Mouse (Mus musculus): ENCODE results near the gene Spock1. TPM values are rescaled to one million over a fixed set of nuclear protein-coding genes. Genes with fewer than 3 reads are reported as not detected.
"Not testable (repeated sequence)": the region's sequence is repeated elsewhere in the genome, so short reads cannot be mapped to it uniquely, and the experiment has no call there.

The Spock1 gene
- polyA plus RNA-seq, 1 experiment from 2014 or later: 0.93 TPM

GRCm38 (mm10) chr13:57474068-57474467 is 434.1 kb downstream of the Spock1 start:
- H3K27me3 ChIP-seq (ENCODE audit: low read depth, poor library complexity, severe bottlenecking): no peaks in the 10 kb centered on the region
- no peaks in the 10 kb centered on the region for H3K9me3 ChIP-seq (replicated peaks)
- no peaks in the 10 kb centered on the region; the same call in 1 of the 2 replicates for H3K4me1 ChIP-seq
- DNase-seq (ENCODE audit: low spot score): no peak
- WGBS: 70% methylated on average over 2 of the region's 2 CpGs
- no peaks in the 10 kb centered on the region for H3K36me3 ChIP-seq
- H3K27ac ChIP-seq: no peak overlapping the region
- H3K4me3 ChIP-seq: no peak overlapping the region

- WGBS: 89% methylated on average over 4 of the region's 4 CpGs
- H3K4me3 ChIP-seq; H3K36me3 ChIP-seq; DNase-seq (ENCODE audit: low spot score); H3K9me3 ChIP-seq (replicated peaks); H3K27me3 ChIP-seq (ENCODE audit: low read depth, poor library complexity, severe bottlenecking); H3K27ac ChIP-seq; H3K4me1 ChIP-seq: not testable (repeated sequence)
These were observed 437.2 kb downstream of the Spock1 start for GRCm38 (mm10) chr13:57470922-57471321.

- DNase-seq (ENCODE audit: low spot score): no peak
- no peaks in the 10 kb centered on the region for H3K4me1 ChIP-seq
- 86% methylated on average over 8 of the region's 8 CpGs for WGBS
- no peaks in the 10 kb centered on the region for H3K27me3 ChIP-seq (ENCODE audit: low read depth, poor library complexity, severe bottlenecking)
- no peak overlapping the region for H3K4me3 ChIP-seq
- H3K27ac ChIP-seq: no peak overlapping the region
- no peaks in the 10 kb centered on the region for H3K36me3 ChIP-seq
- H3K9me3 ChIP-seq (replicated peaks): no peaks in the 10 kb centered on the region
These were observed 448.2 kb downstream of the Spock1 start for GRCm38 (mm10) chr13:57459978-57460377.

- Histone ChIP-seq H3K4me3 (peak overlapping the region; percentile 3; the same call in 1 of the 2 replicates), H3K27me3 (ENCODE audit: low read depth, poor library complexity, severe bottlenecking) (no peaks in the 10 kb centered on the region), H3K27ac (peak overlapping the region; percentile 78), H3K36me3 (no peaks in the 10 kb centered on the region), H3K9me3 (replicated peaks) (no peaks in the 10 kb centered on the region), H3K4me1 (peaks cover 58% of the 10 kb centered on the region)
- DNase-seq (ENCODE audit: low spot score): peak; percentile 56
- 15% methylated on average over 11 of the region's 11 CpGs for WGBS
These were observed 457.8 kb downstream of the Spock1 start for GRCm38 (mm10) chr13:57450189-57450821.

GRCm38 (mm10) chr13:57448906-57449305 is 459.2 kb downstream of the Spock1 start:
- 82% methylated on average over 7 of the region's 7 CpGs for WGBS
- no peaks in the 10 kb centered on the region for H3K27me3 ChIP-seq (ENCODE audit: low read depth, poor library complexity, severe bottlenecking)
- peak overlapping the region; percentile 78 for H3K27ac ChIP-seq
- no peaks in the 10 kb centered on the region for H3K9me3 ChIP-seq (replicated peaks)
- H3K36me3 ChIP-seq: no peaks in the 10 kb centered on the region
- H3K4me3 ChIP-seq: no peak overlapping the region
- peaks cover 58% of the 10 kb centered on the region for H3K4me1 ChIP-seq
- DNase-seq (ENCODE audit: low spot score): no peak

GRCm38 (mm10) chr13:57444977-57445376 is 463.2 kb downstream of the Spock1 start:
- Histone ChIP-seq H3K9me3 (replicated peaks) (no peaks in the 10 kb centered on the region), H3K27me3 (ENCODE audit: low read depth, poor library complexity, severe bottlenecking) (no peaks in the 10 kb centered on the region), H3K36me3 (no peaks in the 10 kb centered on the region), H3K27ac (0 out of 2 replicates have a peak overlapping the region, but pooled peaks have one; percentile 19), H3K4me3 (no peak overlapping the region), H3K4me1 (peaks cover 39% of the 10 kb centered on the region)
- 91% methylated on average over 3 of the region's 3 CpGs for WGBS
- no peak for DNase-seq (ENCODE audit: low spot score)

- Histone ChIP-seq H3K27me3 (ENCODE audit: low read depth, poor library complexity, severe bottlenecking) (no peaks in the 10 kb centered on the region), H3K4me1 (peaks cover 19% of the 10 kb centered on the region), H3K27ac (no peak overlapping the region), H3K9me3 (replicated peaks) (no peaks in the 10 kb centered on the region), H3K36me3 (no peaks in the 10 kb centered on the region), H3K4me3 (no peak overlapping the region)
- no peak for DNase-seq (ENCODE audit: low spot score)
- WGBS: 91% methylated on average over 7 of the region's 7 CpGs
These were observed 468.0 kb downstream of the Spock1 start for GRCm38 (mm10) chr13:57440111-57440510.

GRCm38 (mm10) chr13:57435726-57436220 is 472.4 kb downstream of the Spock1 start:
- Histone ChIP-seq H3K27me3 (ENCODE audit: low read depth, poor library complexity, severe bottlenecking) (no peaks in the 10 kb centered on the region), H3K4me3 (no peak overlapping the region), H3K4me1 (peaks cover 20% of the 10 kb centered on the region), H3K27ac (peak overlapping the region; percentile 30), H3K36me3 (no peaks in the 10 kb centered on the region), H3K9me3 (replicated peaks) (no peaks in the 10 kb centered on the region; the same call in 1 of the 2 replicates)
- 75% methylated on average over 10 of the region's 10 CpGs for WGBS
- peak; percentile 28 for DNase-seq (ENCODE audit: low spot score)

- Histone ChIP-seq H3K9me3 (replicated peaks) (no peaks in the 10 kb centered on the region; the same call in 1 of the 2 replicates), H3K27me3 (ENCODE audit: low read depth, poor library complexity, severe bottlenecking) (no peaks in the 10 kb centered on the region), H3K27ac (no peak overlapping the region), H3K36me3 (no peaks in the 10 kb centered on the region), H3K4me1 (peaks cover 33% of the 10 kb centered on the region), H3K4me3 (no peak overlapping the region)
- 92% methylated on average over 4 of the region's 4 CpGs for WGBS
- DNase-seq (ENCODE audit: low spot score): no peak
These were observed 474.3 kb downstream of the Spock1 start for GRCm38 (mm10) chr13:57433848-57434247.

- Histone ChIP-seq H3K4me1 (peaks cover 38% of the 10 kb centered on the region), H3K9me3 (replicated peaks) (no peaks in the 10 kb centered on the region; the same call in 1 of the 2 replicates), H3K27me3 (ENCODE audit: low read depth, poor library complexity, severe bottlenecking) (no peaks in the 10 kb centered on the region), H3K36me3 (no peaks in the 10 kb centered on the region), H3K27ac (no peak overlapping the region), H3K4me3 (no peak overlapping the region)
- no peak for DNase-seq (ENCODE audit: low spot score)
- 93% methylated on average over 4 of the region's 4 CpGs for whole genome bisulfite sequencing
These were observed 476.3 kb downstream of the Spock1 start for GRCm38 (mm10) chr13:57431815-57432214.

GRCm38 (mm10) chr13:57428840-57429239 is 479.3 kb downstream of the Spock1 start:
- Histone ChIP-seq H3K4me3 (no peak overlapping the region), H3K27me3 (ENCODE audit: low read depth, poor library complexity, severe bottlenecking) (no peaks in the 10 kb centered on the region), H3K9me3 (replicated peaks) (no peaks in the 10 kb centered on the region; the same call in 1 of the 2 replicates), H3K36me3 (no peaks in the 10 kb centered on the region), H3K4me1 (peaks cover 24% of the 10 kb centered on the region), H3K27ac (no peak overlapping the region)
- WGBS: 76% methylated on average over 14 of the region's 14 CpGs
- no peak for DNase-seq (ENCODE audit: low spot score)

- DNase-seq (ENCODE audit: low spot score): peak; percentile 24
- Histone ChIP-seq H3K27me3 (ENCODE audit: low read depth, poor library complexity, severe bottlenecking) (no peaks in the 10 kb centered on the region), H3K4me1 (peaks cover 8% of the 10 kb centered on the region), H3K9me3 (replicated peaks) (no peaks in the 10 kb centered on the region), H3K36me3 (no peaks in the 10 kb centered on the region), H3K27ac (no peak overlapping the region), H3K4me3 (no peak overlapping the region)
- WGBS: 95% methylated on average over 5 of the region's 5 CpGs
These were observed 489.4 kb downstream of the Spock1 start for GRCm38 (mm10) chr13:57418781-57419180.

GRCm38 (mm10) chr13:57414716-57415115 is 493.4 kb downstream of the Spock1 start:
- 98% methylated on average over 1 of the region's 1 CpGs for WGBS
- H3K27me3 ChIP-seq (ENCODE audit: low read depth, poor library complexity, severe bottlenecking): no peaks in the 10 kb centered on the region
- DNase-seq (ENCODE audit: low spot score): no peak
- H3K36me3 ChIP-seq: no peaks in the 10 kb centered on the region
- no peaks in the 10 kb centered on the region for H3K9me3 ChIP-seq (replicated peaks)
- H3K27ac ChIP-seq: no peak overlapping the region
- H3K4me3 ChIP-seq: no peak overlapping the region
- no peaks in the 10 kb centered on the region for H3K4me1 ChIP-seq
